Mouse (Mus musculus) inflammation-experienced regulatory T-cells, adult 6 months (primary cell): ENCODE results near the gene Scn2b. TPM values are rescaled to one million over a fixed set of nuclear protein-coding genes. Genes with fewer than 3 reads are reported as not detected.

Experiments used
- ATAC-seq: one replicate; pipeline ENCODE4 v1.8.0; 2017
- polyA plus RNA-seq, 3 experiments: library from polyadenylated mRNA; unstranded; fragments of 100-300 nt; shearing (Covaris generic); gene quantifications; one replicate each; pipeline ENCODE4 v1.2.1; 2017

Gene Scn2b
- polyA plus RNA-seq, result under 1 TPM in 2 of 3 experiments, not detected in 1; 0.09 to 0.60 TPM

DNA sequence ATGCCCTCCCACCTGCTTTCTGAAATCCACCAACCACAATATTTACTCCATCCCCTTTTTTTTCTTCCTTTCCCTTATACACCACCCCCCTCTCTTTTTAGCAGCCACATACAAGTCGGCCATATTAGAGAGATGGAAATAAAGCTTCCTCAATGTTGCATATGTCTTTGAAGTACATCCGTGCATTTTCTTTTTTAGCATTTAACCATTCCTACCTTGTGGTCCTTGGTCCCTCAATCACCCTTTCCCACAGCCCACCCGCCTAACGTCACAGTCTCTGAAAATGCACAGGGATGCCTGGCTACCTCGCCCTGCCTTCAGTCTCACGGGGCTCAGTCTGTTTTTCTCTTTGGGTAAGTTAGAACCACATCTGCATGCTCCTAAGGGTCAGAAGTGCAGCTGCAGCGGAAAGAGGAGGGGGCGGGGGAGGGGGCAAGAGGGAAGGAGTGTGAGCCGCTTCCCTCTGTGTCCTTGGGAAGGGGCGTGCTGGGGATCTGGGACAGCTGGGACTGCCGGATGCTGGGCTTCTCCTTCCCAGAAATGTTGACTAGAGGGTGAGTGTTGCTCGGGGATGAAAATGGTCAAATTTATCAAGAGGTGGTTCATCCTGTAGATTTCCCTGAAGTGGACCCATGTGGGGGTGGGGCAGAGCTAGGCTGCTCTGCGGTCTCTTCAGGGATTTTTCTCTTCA, at the start of gene Scn2b:
Gene Scn2b (plus strand): TSS at position 42 of the 691 bp plus-strand sequence.
- no peak for ATAC-seq

GRCm38 (mm10) chr9:45071800-45072199, 45.8 kb upstream of the Scn2b start:
- no peak for ATAC-seq

DNA sequence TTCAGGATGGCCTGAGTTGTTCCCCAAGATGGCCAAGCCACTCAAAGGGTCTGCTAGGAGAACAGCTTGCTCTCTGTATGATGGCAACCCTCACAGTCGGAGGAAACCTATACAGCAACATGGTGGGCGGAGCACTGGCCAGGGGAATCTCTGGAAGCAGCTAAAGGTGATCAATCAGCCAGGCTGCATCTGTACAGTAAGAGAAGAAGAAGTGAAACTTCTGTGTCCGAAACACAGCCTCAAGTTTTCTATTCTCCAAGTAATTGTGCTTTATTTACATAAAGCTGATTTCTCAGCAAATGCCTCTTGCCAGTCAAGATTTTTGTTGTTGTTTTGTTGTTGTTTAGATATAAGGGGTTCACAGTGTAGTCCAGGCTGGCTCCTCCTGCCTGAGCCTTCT, 39.7 kb upstream of the Scn2b start:
- ATAC-seq, result no peak

DNA sequence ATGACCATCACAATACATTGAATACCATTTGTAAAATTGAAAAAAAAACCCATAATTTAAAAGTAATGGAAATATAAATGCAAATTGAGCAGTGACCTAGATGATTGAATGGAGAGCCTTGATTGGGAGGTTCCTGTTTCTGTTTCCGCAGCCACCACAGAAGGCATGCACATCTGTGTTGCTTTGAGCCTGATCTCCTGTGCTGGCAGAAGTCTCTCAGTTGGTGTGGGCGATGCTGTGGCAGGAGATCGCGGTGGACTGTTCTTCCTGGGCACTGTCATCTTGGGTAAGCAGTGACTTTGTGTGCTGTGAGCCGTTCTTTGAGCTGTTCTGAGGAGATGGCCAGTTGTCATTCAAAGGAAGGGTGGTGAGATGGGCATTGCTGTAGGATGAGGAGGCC, 38.6 kb upstream of the Scn2b start, which contains the start of gene Jaml:
Gene Jaml (plus strand): TSS at position 173 of the 400 bp plus-strand sequence.
- peak; percentile 48 for ATAC-seq

GRCm38 (mm10) chr9:45083132-45083531, 34.5 kb upstream of the Scn2b start:
- peak; percentile 87 for ATAC-seq

DNA sequence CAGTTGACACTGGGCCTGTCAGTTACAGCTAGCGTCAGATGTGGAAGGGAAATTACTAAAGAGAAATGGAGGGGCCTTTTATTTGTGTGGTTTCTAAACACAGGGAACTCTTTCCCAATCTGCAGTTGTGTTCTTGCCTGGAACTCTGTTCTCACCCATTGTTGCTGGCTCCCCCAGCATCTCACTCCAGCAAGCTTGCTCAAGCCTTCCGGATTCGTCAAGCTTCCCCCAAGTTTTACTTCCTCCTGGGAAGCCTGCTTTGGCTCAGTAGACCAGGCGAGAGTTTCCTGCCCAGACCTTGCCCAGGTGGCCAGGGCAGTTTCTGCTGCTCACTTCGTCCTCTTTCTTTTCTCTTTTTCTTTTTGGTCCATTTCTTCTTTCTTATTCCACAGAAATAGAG, 33.0 kb upstream of the Scn2b start:
- no peak for ATAC-seq

DNA sequence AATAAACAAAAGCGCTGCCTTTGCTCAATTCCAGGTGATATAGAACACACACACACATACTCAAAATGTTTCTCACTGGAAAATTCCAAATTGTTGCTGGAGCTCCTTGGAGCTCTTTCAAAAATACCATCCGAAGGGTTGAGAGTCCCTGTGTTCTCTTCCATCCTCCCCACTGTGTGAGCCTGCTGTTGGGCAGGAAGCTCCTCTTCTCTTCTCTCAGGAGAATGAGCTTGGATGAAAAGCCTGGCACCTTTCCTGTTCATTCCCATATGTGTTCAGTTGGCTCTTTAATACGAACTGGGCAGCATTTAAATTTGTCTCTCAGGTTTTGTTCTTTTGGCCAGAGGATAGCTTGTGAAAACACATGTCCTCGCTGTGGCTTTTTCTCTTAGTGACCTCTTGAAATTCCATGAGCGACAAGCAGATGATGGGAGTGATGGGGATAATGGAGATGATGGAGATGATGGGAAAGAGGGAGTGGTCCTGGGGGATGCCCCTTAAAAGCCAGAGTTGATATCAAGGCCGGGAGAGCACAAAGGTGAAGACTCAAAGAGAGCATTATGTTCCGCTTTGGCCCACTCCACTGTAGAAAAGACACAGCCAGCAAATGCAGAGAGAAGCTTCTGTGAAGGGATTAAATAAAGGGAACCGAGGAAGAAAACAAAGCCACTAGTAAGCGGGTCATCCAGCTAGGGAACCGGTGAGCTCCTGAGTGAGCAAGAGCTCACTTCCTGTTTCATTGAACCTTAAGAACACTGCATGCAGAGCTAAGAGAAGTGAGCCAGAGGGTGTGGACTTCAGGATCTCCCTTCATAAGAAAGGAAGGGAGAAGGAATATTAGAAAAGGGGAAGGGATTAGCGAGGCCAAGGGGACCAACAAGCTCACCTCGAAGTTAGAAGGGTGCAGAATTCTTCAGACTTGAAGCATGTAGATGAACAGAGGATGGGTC, 31.6 kb upstream of the Scn2b start:
- no peak for ATAC-seq

DNA sequence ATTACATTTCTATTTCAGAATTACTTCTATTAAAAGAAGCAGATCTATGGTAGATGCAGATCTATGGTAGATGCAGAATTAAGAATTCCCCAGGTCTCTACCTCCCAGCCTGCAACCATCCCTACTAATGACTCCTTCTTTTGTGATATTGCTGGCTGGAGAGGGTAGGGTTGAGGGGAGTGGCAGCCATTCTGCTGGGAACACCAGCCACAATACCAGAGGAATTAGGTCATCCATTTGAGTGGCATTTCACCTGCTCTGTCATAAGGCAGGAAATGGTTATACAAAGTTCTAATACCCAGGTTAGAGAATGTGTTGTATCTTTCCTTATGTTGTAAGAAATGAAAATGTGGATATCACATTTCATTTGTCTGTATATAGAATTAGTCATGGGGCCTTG, 29.5 kb upstream of the Scn2b start:
- ATAC-seq, result no peak

DNA sequence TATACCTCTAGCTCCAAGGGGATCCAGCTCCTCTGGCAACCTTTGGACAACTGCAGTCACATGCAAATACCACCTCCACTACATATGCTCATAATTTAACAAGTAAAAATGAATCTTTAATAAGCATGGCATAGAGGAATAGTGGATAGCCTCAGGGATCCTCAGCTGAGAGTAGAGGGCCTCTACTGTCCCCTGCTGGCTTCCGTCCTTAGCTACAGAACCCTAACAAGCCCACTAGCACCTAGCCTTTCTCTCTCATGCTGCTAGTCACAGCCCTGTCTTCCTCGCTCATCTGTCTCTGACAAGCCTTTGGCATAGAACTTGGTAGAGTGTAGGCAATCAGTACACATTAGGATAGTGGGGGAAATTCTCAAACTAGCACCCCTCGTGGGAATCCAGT, 26.8 kb upstream of the Scn2b start:
- no peak for ATAC-seq

DNA sequence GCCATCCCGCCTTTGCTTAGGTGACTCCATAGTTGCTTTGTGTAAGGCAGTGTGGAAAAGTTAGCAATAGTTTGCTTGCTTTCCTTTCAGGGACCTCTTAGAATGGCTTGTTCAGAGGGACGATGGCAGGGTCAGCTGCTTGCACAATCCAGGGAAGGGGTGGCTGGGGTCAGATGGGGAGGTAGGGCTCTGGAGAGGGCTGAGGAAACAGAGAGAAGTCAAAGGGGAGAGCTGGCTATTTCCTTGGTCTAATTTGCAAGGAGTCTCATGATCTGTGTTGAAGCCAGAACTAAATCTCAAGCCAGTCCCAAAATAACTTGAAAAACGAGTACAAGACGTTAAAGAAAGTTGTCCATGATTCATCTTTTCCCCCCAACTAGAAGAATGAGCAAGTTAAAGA, 24.9 kb upstream of the Scn2b start:
- no peak for ATAC-seq

GRCm38 (mm10) chr9:45095149-45095937, 22.2 kb upstream of the Scn2b start:
- no peak for ATAC-seq

DNA sequence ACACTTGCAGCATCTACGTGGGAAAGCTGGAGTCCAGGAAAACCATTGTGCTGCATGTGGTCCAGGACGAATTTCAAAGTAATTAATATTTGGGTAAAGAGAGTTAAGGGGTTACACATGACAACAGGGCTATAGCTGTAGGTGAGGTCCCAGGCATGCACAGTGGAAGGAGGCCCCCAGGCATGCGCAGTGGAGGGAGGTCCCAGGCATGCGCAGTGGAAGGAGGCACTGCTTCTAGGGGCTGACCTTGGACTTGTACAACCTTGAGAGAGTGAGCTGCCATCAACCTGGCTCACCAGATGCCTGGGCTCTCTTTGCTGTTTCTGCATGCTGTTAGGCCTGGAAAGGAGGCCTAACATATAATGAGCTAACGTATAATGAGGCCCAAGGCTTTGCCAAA, 19.7 kb upstream of the Scn2b start:
- no peak for ATAC-seq

GRCm38 (mm10) chr9:45098426-45098825, 19.2 kb upstream of the Scn2b start:
- no peak for ATAC-seq

- no peak for ATAC-seq
Observed at GRCm38 (mm10) chr9:45102528-45102927, 15.1 kb upstream of the Scn2b start.

GRCm38 (mm10) chr9:45103211-45103979, 14.2 kb upstream of the Scn2b start:
- no peak for ATAC-seq

DNA sequence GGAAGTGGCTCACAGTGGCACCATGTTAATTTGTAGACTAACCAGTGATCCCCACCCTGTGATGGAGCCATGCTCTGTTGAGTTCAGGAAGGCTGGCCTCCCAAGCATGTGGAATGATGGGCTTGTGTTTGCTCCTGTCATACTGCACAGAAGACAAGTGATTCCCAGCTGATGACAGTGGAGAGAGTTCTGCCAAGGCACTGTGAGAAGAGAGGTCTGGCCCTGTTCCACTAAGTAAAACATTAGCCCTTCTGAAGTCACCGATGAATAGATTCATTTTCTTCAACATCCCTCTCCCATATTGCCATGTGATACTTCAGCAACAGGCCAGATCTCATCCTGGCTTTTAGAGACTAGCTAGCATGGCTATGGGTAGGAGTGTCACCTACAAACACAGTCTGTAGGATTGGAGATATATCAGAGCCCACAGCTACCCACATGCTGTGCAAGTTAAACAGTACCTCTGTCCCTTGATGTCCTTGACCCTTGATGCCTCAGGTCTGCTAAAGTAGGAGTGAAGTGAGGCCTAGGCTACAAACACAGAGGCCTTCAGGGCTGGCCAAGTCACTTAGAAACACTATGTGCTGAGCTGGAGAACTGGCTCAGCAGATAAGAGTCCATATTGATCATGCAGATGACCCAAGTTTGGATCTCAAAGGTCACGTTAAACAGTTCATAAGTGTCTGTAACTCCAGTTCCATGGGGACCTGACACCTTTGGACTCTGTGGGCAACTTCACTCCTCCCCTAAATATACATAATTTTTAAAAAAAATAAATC, 11.8 kb upstream of the Scn2b start:
- no peak for ATAC-seq

- no peak for ATAC-seq
Observed at GRCm38 (mm10) chr9:45115706-45116105, 1.9 kb upstream of the Scn2b start.

DNA sequence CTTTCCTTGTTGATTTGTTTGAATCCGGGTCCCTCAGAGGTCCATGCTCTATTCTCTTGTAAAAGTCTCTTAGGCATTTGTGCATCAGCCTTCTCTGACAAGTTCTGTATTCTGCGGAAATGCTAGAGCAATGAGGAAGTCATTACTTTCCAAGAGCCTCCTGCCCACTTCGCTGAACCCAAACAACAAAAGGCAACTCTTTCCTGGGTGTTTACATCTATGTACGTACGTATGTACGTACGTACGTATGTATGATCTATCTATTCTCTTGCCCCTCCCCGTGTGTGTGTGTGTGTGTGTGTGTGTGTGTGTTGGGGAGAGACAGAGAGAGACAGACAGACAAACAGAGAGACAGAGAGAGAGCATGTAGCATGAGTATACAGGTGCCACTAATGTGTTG, 763 bp upstream of the Scn2b start:
- ATAC-seq, result peak; percentile 54

GRCm38 (mm10) chr9:45118552-45118951, 970 bp downstream of the Scn2b start:
- no peak for ATAC-seq

DNA sequence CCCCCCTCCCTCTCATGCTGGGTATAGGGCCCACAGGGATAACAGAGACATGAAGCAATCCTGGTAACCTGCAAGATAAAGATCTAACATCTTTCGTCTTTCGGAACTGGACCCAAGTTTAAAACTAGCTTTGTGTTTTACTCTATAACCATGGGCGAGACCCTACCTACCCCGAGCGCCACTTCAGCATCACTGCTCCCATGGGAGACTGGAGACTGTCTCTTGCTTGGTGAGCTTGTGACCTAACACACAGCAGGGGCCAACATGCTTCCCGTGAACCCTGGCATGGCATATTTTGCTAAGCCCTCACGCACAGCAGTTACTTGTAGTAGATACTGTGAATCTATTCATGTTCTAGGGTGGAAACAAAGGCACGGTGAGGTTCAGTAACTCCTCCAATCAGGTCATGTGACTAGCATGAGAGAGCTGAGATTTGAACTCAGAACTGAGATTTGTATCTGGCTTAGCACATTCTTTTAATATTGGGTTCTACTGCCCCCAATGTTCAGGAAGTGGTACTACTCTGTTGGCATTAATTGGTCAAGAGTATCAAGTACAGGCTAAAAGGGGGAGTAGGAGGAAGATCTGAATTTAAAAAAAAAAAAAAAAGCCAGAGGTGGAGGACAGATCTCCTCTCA, 1.9 kb downstream of the Scn2b start:
- ATAC-seq, result no peak
